In the genomic region with DNA sequence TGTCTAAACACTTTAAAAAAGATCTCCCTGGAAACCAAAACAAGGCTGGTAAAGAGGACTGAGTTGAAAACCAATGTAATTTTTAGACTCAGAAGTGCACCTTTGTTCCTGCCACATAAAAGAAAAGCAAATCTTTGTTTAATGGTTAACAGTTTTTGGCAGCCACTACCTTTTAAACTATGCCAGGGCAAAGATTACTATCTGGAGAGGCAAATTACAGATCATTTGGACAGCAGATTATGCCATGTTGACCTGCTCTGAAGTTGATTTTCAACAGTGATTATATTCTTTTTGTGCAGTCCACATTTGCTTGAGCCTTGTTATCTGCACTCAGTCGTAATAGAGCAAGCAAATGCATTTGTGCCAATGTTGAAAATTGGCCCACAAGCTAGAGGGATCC, we compare ENCODE assay signal across 22 mouse cellular contexts.
DNase-seq lines count a peak whose midpoint lies in the region; ATAC-seq and TF ChIP-seq lines count a peak whose summit lies in the region.
"Had no signal": no experiment of that assay in that cellular context is flagged by ENCODE, and none has a peak within 500 bp of the region (broad histone marks: within the 10 kb centered on the region; RNA-seq: fewer than 3 reads in every experiment).

No protein-coding gene starts in this region.

- TF ChIP-seq CTCF in kidney, adult 2 months (conservative IDR thresholded peaks at IDR 0.05; ENCODE audit: insufficient read depth, insufficient read length, low read depth, low read length): no peak
- TF ChIP-seq CTCF in liver, postnatal 0 days (IDR thresholded peaks at IDR 0.05; ENCODE audit: low read depth): no peak

- ATAC-seq in liver, postnatal 0 days: peak; percentile 35; the same call in 1 of the 2 replicates
- ATAC-seq in liver, embryonic 11.5 days (replicated peaks; ENCODE audit: low FRiP score): no peak
- ATAC-seq: inflammation-experienced regulatory T-cells, adult 6 months; midbrain, embryonic 16.5 days had no signal

- H3K4me1 ChIP-seq in kidney, adult 2 months (ENCODE audit: control insufficient read depth, insufficient read depth, low read length): no peaks in the 10 kb centered on the region
- no peaks in the 10 kb centered on the region for H3K4me1 ChIP-seq in liver, postnatal 0 days (ENCODE audit: insufficient read depth)
- H3K4me1 ChIP-seq in liver, embryonic 11.5 days (replicated peaks; ENCODE audit: control insufficient read depth, insufficient read depth, low read length): no peaks in the 10 kb centered on the region
- H3K4me1 ChIP-seq: heart, embryonic 15.5 days; midbrain, embryonic 10.5 days; neural tube, embryonic 13.5 days had no signal

- H3K4me2 ChIP-seq in liver, postnatal 0 days (ENCODE audit: low read depth, low read length): no peak overlapping the region
- H3K4me2 ChIP-seq in liver, embryonic 11.5 days: no peak overlapping the region
- H3K4me2 ChIP-seq: heart, embryonic 15.5 days; hindbrain, embryonic 14.5 days; neural tube, embryonic 13.5 days had no signal

- H3K27me3 ChIP-seq in kidney, adult 2 months (replicated peaks; ENCODE audit: control insufficient read depth, insufficient read depth, low read length): no peaks in the 10 kb centered on the region
- no peaks in the 10 kb centered on the region for H3K27me3 ChIP-seq in liver, postnatal 0 days (ENCODE audit: insufficient read depth, low read length)
- H3K27me3 ChIP-seq in liver, embryonic 11.5 days (replicated peaks; ENCODE audit: control insufficient read depth, insufficient read depth, low read length): no peaks in the 10 kb centered on the region; the same call in 1 of the 2 replicates
- H3K27me3 ChIP-seq: heart, embryonic 15.5 days had no signal

- no peak for TF ChIP-seq POLR2A in kidney, adult 2 months (IDR thresholded peaks at IDR 0.05; ENCODE audit: low read depth, low read length)

- no peak overlapping the region for H3K9ac ChIP-seq in liver, postnatal 0 days (replicated peaks)
- no peak overlapping the region for H3K9ac ChIP-seq in liver, embryonic 11.5 days (ENCODE audit: low read depth, low read length)
- H3K9ac ChIP-seq: heart, embryonic 15.5 days; hindbrain, embryonic 14.5 days; liver, embryonic 14.5 days; neural tube, embryonic 13.5 days had no signal

- H3K9me3 ChIP-seq in liver, postnatal 0 days (ENCODE audit: low read length): no peaks in the 10 kb centered on the region
- H3K9me3 ChIP-seq in liver, embryonic 11.5 days (ENCODE audit: control insufficient read depth, low read length): no peaks in the 10 kb centered on the region
- H3K9me3 ChIP-seq: heart, embryonic 15.5 days; midbrain, embryonic 10.5 days; neural tube, embryonic 13.5 days had no signal

- DNase-seq in cerebellum, postnatal 10 days: peak; percentile 12 to 36
- no peak for DNase-seq in cerebellum, adult 11-12 months
- peak; percentile 89 for DNase-seq in kidney, adult 2 months
- no peak for DNase-seq in kidney, postnatal 10 days
- DNase-seq in liver, postnatal 0 days: no peak
- no peak for DNase-seq in liver, embryonic 11.5 days (ENCODE audit: low spot score)
- peak; percentile 39 for DNase-seq in Muller cell, postnatal 12 days (ENCODE audit: inconsistent ontology term)
- DNase-seq: adrenal gland, postnatal 10 days; cerebellum, adult 8-10 months; heart, postnatal 4 days; kidney, postnatal 25 days; layer of hippocampus, postnatal 36 days; retina, postnatal 1 day; thymus, postnatal 36 days had no signal

- H3K27ac ChIP-seq in kidney, adult 2 months (ENCODE audit: insufficient read depth, low read depth, low read length): no peak overlapping the region
- no peak overlapping the region for H3K27ac ChIP-seq in liver, postnatal 0 days (ENCODE audit: low read depth)
- no peak overlapping the region for H3K27ac ChIP-seq in liver, embryonic 11.5 days (ENCODE audit: low read depth, low read length)
- H3K27ac ChIP-seq: heart, embryonic 15.5 days; hindbrain, embryonic 14.5 days; liver, embryonic 14.5 days; midbrain, embryonic 10.5 days; neural tube, embryonic 13.5 days had no signal

- 24% methylated on average over 1 of the region's 1 CpGs for WGBS in kidney, adult 2 months
- 46% methylated on average over 1 of the region's 1 CpGs for WGBS in liver, postnatal 0 days (ENCODE audit: insufficient replicate concordance)
- 63% methylated on average over 1 of the region's 1 CpGs for WGBS in liver, embryonic 11.5 days

- H3K4me3 ChIP-seq in kidney, adult 2 months (ENCODE audit: insufficient read depth, low read depth, low read length): no peak overlapping the region
- no peak overlapping the region for H3K4me3 ChIP-seq in liver, postnatal 0 days (ENCODE audit: low read depth, low read length)
- H3K4me3 ChIP-seq in liver, embryonic 11.5 days (ENCODE audit: low read depth, low read length): no peak overlapping the region
- H3K4me3 ChIP-seq: heart, embryonic 15.5 days; midbrain, embryonic 10.5 days; myocyte; neural tube, embryonic 13.5 days had no signal

- no peak for TF ChIP-seq EP300 in liver, postnatal 0 days (IDR thresholded peaks at IDR 0.05; ENCODE audit: low read depth)

- H3K36me3 ChIP-seq in kidney, adult 2 months (ENCODE audit: control insufficient read depth, insufficient read depth, low read length): no peaks in the 10 kb centered on the region
- H3K36me3 ChIP-seq in liver, postnatal 0 days (replicated peaks; ENCODE audit: insufficient read depth, low read length): no peaks in the 10 kb centered on the region
- H3K36me3 ChIP-seq in liver, embryonic 11.5 days (ENCODE audit: control insufficient read depth, insufficient read depth, low read length): no peaks in the 10 kb centered on the region
- H3K36me3 ChIP-seq: heart, embryonic 15.5 days; midbrain, embryonic 10.5 days; neural tube, embryonic 13.5 days had no signal

Comparison
In these comparisons a context has a peak if more than half of its experiments do, and no peak if none do; other contexts are left out.
1. DNase-seq: peak in cerebellum, postnatal 10 days (2 of 2), kidney, adult 2 months (single experiment) and Muller cell, postnatal 12 days (single experiment); none in cerebellum, adult 11-12 months (single experiment), kidney, postnatal 10 days (single experiment), liver, postnatal 0 days (single experiment) and liver, embryonic 11.5 days (single experiment).